Mouse (Mus musculus) heart, embryonic 11.5 days (tissue): ENCODE measurements at regions not wholly inside any gene's neighbourhood (a gene's known extent, or its start where the extent isn't known, plus 50 kb on each side); places are given as distances from the start of the nearest gene placed in this dataset.
"Not testable (repeated sequence)": the region's sequence is repeated elsewhere in the genome, so short reads cannot be mapped to it uniquely, and the experiment has no call there.

ENCODE experiments used
- ATAC-seq: fragments of 200-750 bp; cut with Nextera tagmentation; replicated peaks from 2 replicates; pipeline ENCODE4 v1.8.0; 2017; ENCODE audit warnings: moderate library complexity; ENCODE audit not compliant: insufficient number of reproducible peaks, low FRiP score, low TSS enrichment
- H3K27ac ChIP-seq: fragments of 300-500 bp; sonication (generic); 2 replicates; pipeline ENCODE4 v1.5.1; 2014; ENCODE audit warnings: mild to moderate bottlenecking, low read depth, low read length
- H3K27me3 ChIP-seq: fragments of 300-500 bp; sonication (generic); 2 replicates; pipeline ENCODE4 v1.6.1; 2014; ENCODE audit warnings: mild to moderate bottlenecking, low read length, mixed read lengths; ENCODE audit not compliant: control insufficient read depth, insufficient read depth
- H3K36me3 ChIP-seq: fragments of 300-500 bp; sonication (generic); 2 replicates; pipeline ENCODE4 v1.6.1; 2014; ENCODE audit warnings: mild to moderate bottlenecking, low read length, moderate library complexity, mixed read lengths; ENCODE audit not compliant: control insufficient read depth, insufficient read depth
- H3K4me1 ChIP-seq: fragments of 300-500 bp; sonication (generic); 2 replicates; pipeline ENCODE4 v1.6.1; 2014; ENCODE audit warnings: low read length; ENCODE audit not compliant: control insufficient read depth, insufficient read depth
- H3K4me2 ChIP-seq: fragments of 300-500 bp; sonication (generic); 2 replicates; pipeline ENCODE4 v1.6.1; 2014; ENCODE audit warnings: mild to moderate bottlenecking, moderate library complexity
- H3K4me3 ChIP-seq: fragments of 300-500 bp; sonication (generic); 2 replicates; pipeline ENCODE4 v1.5.1; 2014; ENCODE audit warnings: low read depth, low read length
- H3K9ac ChIP-seq: fragments of 300-500 bp; sonication (generic); 2 replicates; pipeline ENCODE4 v1.6.1; 2014; ENCODE audit warnings: mild to moderate bottlenecking, low read depth, low read length, moderate library complexity
- H3K9me3 ChIP-seq: fragments of 300-500 bp; sonication (generic); replicated peaks from 2 replicates; pipeline ENCODE4 v1.6.1; 2016; ENCODE audit warnings: low read length; ENCODE audit not compliant: control insufficient read depth
- WGBS: fragments of 180-500 bp; shearing (Covaris S2); extraction: QIAGEN DNeasy Blood & Tissue Kit; methylation state at CpG from one replicate; pipeline ENCODE4 v1.1.7; 2014; ENCODE audit not compliant: insufficient replicate concordance; 5-methylcytosine and 5-hydroxymethylcytosine counted together

- ATAC-seq, H3K4me2 ChIP-seq, H3K4me1 ChIP-seq, H3K4me3 ChIP-seq, H3K9me3 ChIP-seq, H3K27ac ChIP-seq, H3K36me3 ChIP-seq, H3K27me3 ChIP-seq, H3K9ac ChIP-seq: not testable (repeated sequence)
- 90% methylated on average over 4 of the region's 4 CpGs for WGBS
Measured at GRCm38 (mm10) chr5:74790501-74790900, 87.8 kb upstream of the Lnx1 start.

- Histone ChIP-seq H3K9me3 (no peaks in the 10 kb centered on the region), H3K4me1 (no peaks in the 10 kb centered on the region), H3K4me2 (no peak overlapping the region), H3K27ac (no peak overlapping the region), H3K4me3 (no peak overlapping the region), H3K9ac (no peak overlapping the region), H3K27me3 (no peaks in the 10 kb centered on the region), H3K36me3 (no peaks in the 10 kb centered on the region)
- no peak for ATAC-seq
- 85% methylated on average over 9 of the region's 9 CpGs for WGBS
Measured at GRCm38 (mm10) chr5:74783906-74784305, 81.2 kb upstream of the Lnx1 start.

GRCm38 (mm10) chr5:74778076-74778465 lies 75.4 kb upstream of the Lnx1 start:
- H3K9me3 ChIP-seq, result no peaks in the 10 kb centered on the region
- 68% methylated on average over 1 of the region's 1 CpGs for WGBS
- H3K9ac ChIP-seq, result no peak overlapping the region
- H3K27ac ChIP-seq, result no peak overlapping the region
- H3K4me1 ChIP-seq, result no peaks in the 10 kb centered on the region
- no peaks in the 10 kb centered on the region for H3K36me3 ChIP-seq
- no peak overlapping the region for H3K4me2 ChIP-seq
- no peak overlapping the region for H3K4me3 ChIP-seq
- H3K27me3 ChIP-seq, result 0 out of 2 replicates have a peak, but pooled peaks cover 2% of the 10 kb centered on the region
- ATAC-seq, result no peak

GRCm38 (mm10) chr5:74777381-74778075 lies 74.8 kb upstream of the Lnx1 start:
- WGBS, result 35% methylated on average over 10 of the region's 10 CpGs
- Histone ChIP-seq H3K4me2 (no peak overlapping the region), H3K36me3 (no peaks in the 10 kb centered on the region), H3K27me3 (0 out of 2 replicates have a peak, but pooled peaks cover 2% of the 10 kb centered on the region), H3K9ac (no peak overlapping the region), H3K9me3 (no peaks in the 10 kb centered on the region), H3K27ac (no peak overlapping the region), H3K4me1 (no peaks in the 10 kb centered on the region), H3K4me3 (no peak overlapping the region)
- ATAC-seq, result no peak

GRCm38 (mm10) chr5:74776081-74776480 lies 73.4 kb upstream of the Lnx1 start:
- H3K4me1 ChIP-seq, result no peaks in the 10 kb centered on the region
- H3K9ac ChIP-seq, result no peak overlapping the region
- no peak overlapping the region for H3K4me2 ChIP-seq
- H3K27me3 ChIP-seq, result 0 out of 2 replicates have a peak, but pooled peaks cover 2% of the 10 kb centered on the region
- 80% methylated on average over 3 of the region's 3 CpGs for WGBS
- no peak for ATAC-seq
- H3K27ac ChIP-seq, result no peak overlapping the region
- no peaks in the 10 kb centered on the region for H3K9me3 ChIP-seq
- no peaks in the 10 kb centered on the region for H3K36me3 ChIP-seq
- no peak overlapping the region for H3K4me3 ChIP-seq

GRCm38 (mm10) chr5:74775596-74775995 lies 72.9 kb upstream of the Lnx1 start:
- Histone ChIP-seq H3K4me2 (no peak overlapping the region), H3K9me3 (no peaks in the 10 kb centered on the region), H3K27me3 (0 out of 2 replicates have a peak, but pooled peaks cover 2% of the 10 kb centered on the region), H3K4me3 (no peak overlapping the region), H3K4me1 (no peaks in the 10 kb centered on the region), H3K9ac (no peak overlapping the region), H3K27ac (no peak overlapping the region), H3K36me3 (no peaks in the 10 kb centered on the region)
- ATAC-seq, result no peak
- 80% methylated on average over 3 of the region's 3 CpGs for WGBS

- Histone ChIP-seq H3K4me3 (no peak overlapping the region), H3K9me3 (no peaks in the 10 kb centered on the region), H3K4me2 (no peak overlapping the region), H3K9ac (no peak overlapping the region), H3K27me3 (0 out of 2 replicates have a peak, but pooled peaks cover 2% of the 10 kb centered on the region), H3K36me3 (no peaks in the 10 kb centered on the region), H3K4me1 (peaks cover 8% of the 10 kb centered on the region; the same call in 1 of the 2 replicates), H3K27ac (no peak overlapping the region)
- no peak for ATAC-seq
- WGBS, result 82% methylated on average over 14 of the region's 14 CpGs
Measured at GRCm38 (mm10) chr5:74773558-74774429, 71.1 kb upstream of the Lnx1 start.

- Histone ChIP-seq H3K4me1 (peaks cover 23% of the 10 kb centered on the region), H3K9ac (no peak overlapping the region), H3K27ac (no peak overlapping the region), H3K9me3 (no peaks in the 10 kb centered on the region), H3K27me3 (0 out of 2 replicates have a peak, but pooled peaks cover under 1% of the 10 kb centered on the region), H3K4me3 (no peak overlapping the region), H3K36me3 (no peaks in the 10 kb centered on the region), H3K4me2 (no peak overlapping the region)
- 78% methylated on average over 7 of the region's 7 CpGs for WGBS
- ATAC-seq, result no peak
Measured at GRCm38 (mm10) chr5:74771121-74771520, 68.4 kb upstream of the Lnx1 start.
